Mouse (Mus musculus) kidney, embryonic 15.5 days (tissue): ENCODE data around the gene Hist2h2aa1. TPM values are rescaled to one million over a fixed set of nuclear protein-coding genes. Genes with fewer than 3 reads are reported as not detected.
"Not testable (repeated sequence)": the region's sequence is repeated elsewhere in the genome, so short reads cannot be mapped to it uniquely, and the experiment has no call there.

Experiments used
- ATAC-seq: fragments of 200-750 bp; cut with Nextera tagmentation; replicated peaks from 2 replicates; pipeline ENCODE4 v1.8.0; 2017; ENCODE audit warnings: moderate TSS enrichment; ENCODE audit not compliant: low FRiP score
- H3K27ac ChIP-seq: fragments of 300-500 bp; sonication (generic); 2 replicates; pipeline ENCODE4 v1.5.1; 2015; ENCODE audit warnings: mild to moderate bottlenecking, inconsistent platforms
- H3K27me3 ChIP-seq: fragments of 300-500 bp; sonication (generic); 2 replicates; pipeline ENCODE4 v1.6.1; 2015; ENCODE audit warnings: inconsistent platforms
- H3K36me3 ChIP-seq: fragments of 300-500 bp; sonication (generic); 2 replicates; pipeline ENCODE4 v1.6.1; 2015; ENCODE audit warnings: inconsistent platforms
- H3K4me1 ChIP-seq: fragments of 300-500 bp; sonication (generic); 2 replicates; pipeline ENCODE4 v1.6.1; 2015; ENCODE audit warnings: inconsistent platforms
- H3K4me2 ChIP-seq: fragments of 300-500 bp; sonication (generic); 2 replicates; pipeline ENCODE4 v1.6.1; 2015; ENCODE audit warnings: moderate library complexity, mild to moderate bottlenecking, inconsistent platforms
- H3K4me3 ChIP-seq: fragments of 300-500 bp; sonication (generic); replicated peaks from 2 replicates; pipeline ENCODE4 v1.5.1; 2015; ENCODE audit warnings: mild to moderate bottlenecking, inconsistent platforms
- H3K9ac ChIP-seq: fragments of 300-500 bp; sonication (generic); 2 replicates; pipeline ENCODE4 v1.6.1; 2015; ENCODE audit warnings: mild to moderate bottlenecking, inconsistent platforms
- H3K9me3 ChIP-seq: fragments of 300-500 bp; sonication (generic); replicated peaks from 2 replicates; pipeline ENCODE4 v1.6.1; 2016; ENCODE audit warnings: inconsistent platforms
- WGBS: fragments of 180-500 bp; shearing (Covaris S2); methylation state at CpG from one replicate; pipeline ENCODE4 v1.1.7; 2015; ENCODE audit warnings: mixed read lengths; 5-methylcytosine and 5-hydroxymethylcytosine counted together
- polyA plus RNA-seq: library from polyadenylated mRNA; unstranded; fragments of >200 nt; fragmentation: Nextera tagmentation; extraction: Ambion mirVana; gene quantifications from 2 replicates; pipeline ENCODE4 v1.2.1, GENCODE M21; 2015

The Hist2h2aa1 gene
- polyA plus RNA-seq, 1 experiment from 2014 or later = 29.7 TPM

GRCm38 (mm10) chr3:96273591-96274465 is 28.5 kb downstream of the Hist2h2aa1 start:
- no peaks in the 10 kb centered on the region; the same call in 1 of the 2 replicates for H3K27me3 ChIP-seq
- no peak overlapping the region for H3K9ac ChIP-seq
- H3K4me3 ChIP-seq = no peak overlapping the region
- H3K36me3 ChIP-seq = no peaks in the 10 kb centered on the region
- H3K9me3 ChIP-seq = no peaks in the 10 kb centered on the region
- no peak overlapping the region for H3K4me2 ChIP-seq
- 90% methylated on average over 17 of the region's 17 CpGs for WGBS
- H3K4me1 ChIP-seq = peaks cover 10% of the 10 kb centered on the region
- no peak for ATAC-seq
- no peak overlapping the region for H3K27ac ChIP-seq

GRCm38 (mm10) chr3:96277428-96277799 is 32.1 kb downstream of the Hist2h2aa1 start:
- peak overlapping the region; percentile 81; the same call in 1 of the 2 replicates for H3K27ac ChIP-seq

GRCm38 (mm10) chr3:96277800-96278624 is 32.7 kb downstream of the Hist2h2aa1 start:
- Histone ChIP-seq H3K9ac (peak overlapping the region; percentile 56), H3K36me3 (no peaks in the 10 kb centered on the region), H3K27ac (peak overlapping the region; percentile 93), H3K4me2 (peak overlapping the region; percentile 87), H3K4me1 (peaks cover 12% of the 10 kb centered on the region), H3K9me3 (no peaks in the 10 kb centered on the region), H3K4me3 (peak overlapping the region; percentile 58), H3K27me3 (peaks cover 8% of the 10 kb centered on the region)
- WGBS = under 1% methylated on average over 49 of the region's 49 CpGs
- peak; percentile 95 for ATAC-seq

More at GRCm38 (mm10) chr3:96277428-96277799, 32.1 kb downstream of the Hist2h2aa1 start:
- peak overlapping the region; percentile 58 for H3K4me3 ChIP-seq
- 13% methylated on average over 8 of the region's 8 CpGs for WGBS
- H3K4me2 ChIP-seq = peak overlapping the region; percentile 87
- peak; percentile 38; the same call in 1 of the 2 replicates for ATAC-seq
- peaks cover 6% of the 10 kb centered on the region; the same call in 1 of the 2 replicates for H3K27me3 ChIP-seq
- H3K36me3 ChIP-seq = no peaks in the 10 kb centered on the region
- H3K9me3 ChIP-seq = no peaks in the 10 kb centered on the region
- peaks cover 12% of the 10 kb centered on the region for H3K4me1 ChIP-seq
- peak overlapping the region; percentile 56 for H3K9ac ChIP-seq

- H3K27me3 ChIP-seq = peaks cover 29% of the 10 kb centered on the region
- ATAC-seq = no peak
- H3K36me3 ChIP-seq = no peaks in the 10 kb centered on the region
- H3K4me3 ChIP-seq = no peak overlapping the region
- H3K9me3 ChIP-seq = no peaks in the 10 kb centered on the region
- no peak overlapping the region for H3K9ac ChIP-seq
- no peak overlapping the region for H3K4me2 ChIP-seq
- H3K4me1 ChIP-seq = peaks cover 22% of the 10 kb centered on the region
- H3K27ac ChIP-seq = no peak overlapping the region
- WGBS = 62% methylated on average over 6 of the region's 6 CpGs
These were observed 35.4 kb downstream of the Hist2h2aa1 start for GRCm38 (mm10) chr3:96280660-96281059.

GRCm38 (mm10) chr3:96284457-96284856 is 39.2 kb downstream of the Hist2h2aa1 start:
- Histone ChIP-seq H3K9me3 (no peaks in the 10 kb centered on the region), H3K27me3 (peaks cover 39% of the 10 kb centered on the region), H3K27ac (no peak overlapping the region), H3K36me3 (no peaks in the 10 kb centered on the region), H3K4me1 (peaks cover 10% of the 10 kb centered on the region; the same call in 1 of the 2 replicates), H3K9ac (no peak overlapping the region), H3K4me2 (peak overlapping the region; percentile 38), H3K4me3 (no peak overlapping the region)
- no peak for ATAC-seq
- 18% methylated on average over 4 of the region's 4 CpGs for WGBS

GRCm38 (mm10) chr3:96287334-96287733 is 42.0 kb downstream of the Hist2h2aa1 start:
- H3K27ac ChIP-seq, H3K9me3 ChIP-seq, H3K36me3 ChIP-seq, H3K9ac ChIP-seq, H3K4me2 ChIP-seq, H3K4me3 ChIP-seq, ATAC-seq: not testable (repeated sequence)
- Histone ChIP-seq H3K27me3 (peaks cover 33% of the 10 kb centered on the region), H3K4me1 (peaks cover 10% of the 10 kb centered on the region; the same call in 1 of the 2 replicates)
- 88% methylated on average over 11 of the region's 11 CpGs for WGBS

- H3K4me3 ChIP-seq = no peak overlapping the region
- H3K36me3 ChIP-seq = no peaks in the 10 kb centered on the region
- ATAC-seq = no peak
- no peak overlapping the region for H3K9ac ChIP-seq
- no peaks in the 10 kb centered on the region for H3K9me3 ChIP-seq
- H3K4me1 ChIP-seq = 0 out of 2 replicates have a peak, but pooled peaks cover under 1% of the 10 kb centered on the region
- 72% methylated on average over 3 of the region's 3 CpGs for WGBS
- H3K27me3 ChIP-seq = peaks cover 29% of the 10 kb centered on the region
- H3K4me2 ChIP-seq = no peak overlapping the region
- H3K27ac ChIP-seq = no peak overlapping the region
These were observed 43.9 kb downstream of the Hist2h2aa1 start for GRCm38 (mm10) chr3:96289201-96289600.

- ATAC-seq, H3K4me3 ChIP-seq, H3K4me1 ChIP-seq, H3K9ac ChIP-seq, H3K27ac ChIP-seq, H3K4me2 ChIP-seq, H3K36me3 ChIP-seq, H3K9me3 ChIP-seq: not testable (repeated sequence)
- peaks cover 19% of the 10 kb centered on the region for H3K27me3 ChIP-seq
- WGBS = 92% methylated on average over 3 of the region's 3 CpGs
These were observed 45.4 kb downstream of the Hist2h2aa1 start for GRCm38 (mm10) chr3:96290727-96291126.

GRCm38 (mm10) chr3:96292641-96293040 is 47.3 kb downstream of the Hist2h2aa1 start:
- Histone ChIP-seq H3K4me1 (no peaks in the 10 kb centered on the region), H3K36me3 (no peaks in the 10 kb centered on the region), H3K27me3 (peaks cover 9% of the 10 kb centered on the region; the same call in 1 of the 2 replicates), H3K27ac (no peak overlapping the region), H3K4me3 (no peak overlapping the region), H3K4me2 (no peak overlapping the region), H3K9me3 (no peaks in the 10 kb centered on the region), H3K9ac (no peak overlapping the region)
- 49% methylated on average over 6 of the region's 6 CpGs for WGBS
- no peak for ATAC-seq

GRCm38 (mm10) chr3:96293368-96293767 is 48.1 kb downstream of the Hist2h2aa1 start:
- no peak overlapping the region for H3K9ac ChIP-seq
- H3K27ac ChIP-seq = no peak overlapping the region
- H3K9me3 ChIP-seq = no peaks in the 10 kb centered on the region
- no peaks in the 10 kb centered on the region for H3K36me3 ChIP-seq
- WGBS = 56% methylated on average over 5 of the region's 5 CpGs
- no peak overlapping the region for H3K4me3 ChIP-seq
- H3K4me2 ChIP-seq = no peak overlapping the region
- ATAC-seq = no peak
- peaks cover 9% of the 10 kb centered on the region; the same call in 1 of the 2 replicates for H3K27me3 ChIP-seq
- no peaks in the 10 kb centered on the region for H3K4me1 ChIP-seq

- WGBS = 76% methylated on average over 4 of the region's 4 CpGs
- peaks cover 9% of the 10 kb centered on the region; the same call in 1 of the 2 replicates for H3K27me3 ChIP-seq
These were observed 48.5 kb downstream of the Hist2h2aa1 start, which contains the start of gene Fcgr1 for GRCm38 (mm10) chr3:96293787-96294186. Gene Fcgr1, minus strand, starts transcription at chr3:96293969.

More at GRCm38 (mm10) chr3:96293787-96294186, 48.5 kb downstream of the Hist2h2aa1 start, which contains the start of gene Fcgr1:
- H3K9ac ChIP-seq = no peak within 1 kb of the TSS
- H3K4me1 ChIP-seq = no peaks in the 10 kb centered on the region
- no peak within 1 kb of the TSS for H3K27ac ChIP-seq
- no peaks in the 10 kb centered on the region for H3K9me3 ChIP-seq
- H3K4me3 ChIP-seq = no peak within 1 kb of the TSS
- H3K4me2 ChIP-seq = no peak within 1 kb of the TSS
- H3K36me3 ChIP-seq = no peaks in the 10 kb centered on the region
- no peak for ATAC-seq
